Mouse (Mus musculus): ENCODE data around the gene Abca1. TPM values are rescaled to one million over a fixed set of nuclear protein-coding genes. Genes with fewer than 3 reads are reported as not detected.
A peak's percentile ranks its signal among the peaks of the same experiment; 100 is the strongest.

Abca1 gene
- polyA plus RNA-seq, 1 experiment from 2014 or later, result 4.8 TPM

DNA sequence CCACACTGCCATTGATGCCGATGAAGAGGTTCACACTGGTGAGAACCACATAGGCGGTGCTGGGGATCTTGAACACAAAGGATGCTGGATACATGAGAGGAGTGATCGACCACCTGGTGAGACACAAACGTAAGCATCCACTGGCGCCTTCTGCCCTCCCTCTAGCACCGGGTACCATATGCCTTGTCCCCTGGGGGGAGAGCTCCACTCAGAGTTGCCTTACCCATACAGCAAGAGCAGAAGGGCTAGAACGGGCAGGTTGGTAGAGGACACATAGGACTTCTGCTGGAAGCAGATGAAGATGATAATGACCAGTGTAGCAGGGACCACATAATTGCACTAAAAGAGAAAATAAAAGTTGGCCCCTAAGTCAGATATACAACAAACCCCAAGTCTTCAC is 113.9 kb downstream of the Abca1 start:
- Histone ChIP-seq H3K4me3 (ENCODE audit: low read length) (no peak overlapping the region), H3K36me3 (ENCODE audit: insufficient read depth, low read length) (peaks cover 19% of the 10 kb centered on the region), H3K27ac (ENCODE audit: low read length) (no peak overlapping the region), H3K4me2 (replicated peaks; ENCODE audit: low read depth, low read length) (no peak overlapping the region), H3K4me1 (ENCODE audit: insufficient read depth, low read length) (peaks cover 4% of the 10 kb centered on the region; the same call in 1 of the 2 replicates), H3K9ac (replicated peaks; ENCODE audit: low read length) (no peak overlapping the region), H3K9me3 (ENCODE audit: low read length) (no peaks in the 10 kb centered on the region), H3K27me3 (ENCODE audit: insufficient read depth, low read length) (no peaks in the 10 kb centered on the region)
- 83% methylated on average over 7 of the region's 7 CpGs for WGBS
- ATAC-seq (ENCODE audit: low FRiP score, low TSS enrichment), result 0 out of 2 replicates have a peak, but pooled peaks have one; percentile 54

DNA sequence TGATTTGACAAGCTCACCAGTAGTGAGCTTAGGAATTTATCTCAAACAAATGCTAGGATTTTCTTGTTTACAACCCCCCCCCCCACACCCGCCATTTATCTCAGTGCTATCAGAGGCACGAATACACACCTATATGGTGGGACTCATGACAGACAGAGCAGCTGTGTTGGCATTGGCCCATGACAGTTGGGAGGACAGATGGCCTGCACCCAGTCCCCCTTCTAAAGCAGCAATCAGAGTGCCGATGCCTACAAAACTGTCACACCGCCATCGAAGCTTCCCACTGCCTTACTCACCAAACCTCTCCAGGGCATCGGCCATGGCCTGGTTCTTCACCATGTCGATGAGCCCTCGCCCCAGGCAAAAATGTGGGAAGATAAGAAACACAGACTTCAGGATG is 115.9 kb downstream of the Abca1 start:
- H3K4me3 ChIP-seq (ENCODE audit: low read length), result no peak overlapping the region
- H3K9me3 ChIP-seq (ENCODE audit: low read length), result no peaks in the 10 kb centered on the region
- H3K27ac ChIP-seq (ENCODE audit: low read length), result no peak overlapping the region
- H3K4me1 ChIP-seq (ENCODE audit: insufficient read depth, low read length), result peaks cover 4% of the 10 kb centered on the region; the same call in 1 of the 2 replicates
- no peak for ATAC-seq (ENCODE audit: low FRiP score, low TSS enrichment)
- no peaks in the 10 kb centered on the region for H3K27me3 ChIP-seq (ENCODE audit: insufficient read depth, low read length)
- no peak overlapping the region for H3K9ac ChIP-seq (replicated peaks; ENCODE audit: low read length)
- no peak overlapping the region for H3K4me2 ChIP-seq (replicated peaks; ENCODE audit: low read depth, low read length)
- H3K36me3 ChIP-seq (ENCODE audit: insufficient read depth, low read length), result peaks cover 15% of the 10 kb centered on the region
- WGBS, result 91% methylated on average over 8 of the region's 8 CpGs

DNA sequence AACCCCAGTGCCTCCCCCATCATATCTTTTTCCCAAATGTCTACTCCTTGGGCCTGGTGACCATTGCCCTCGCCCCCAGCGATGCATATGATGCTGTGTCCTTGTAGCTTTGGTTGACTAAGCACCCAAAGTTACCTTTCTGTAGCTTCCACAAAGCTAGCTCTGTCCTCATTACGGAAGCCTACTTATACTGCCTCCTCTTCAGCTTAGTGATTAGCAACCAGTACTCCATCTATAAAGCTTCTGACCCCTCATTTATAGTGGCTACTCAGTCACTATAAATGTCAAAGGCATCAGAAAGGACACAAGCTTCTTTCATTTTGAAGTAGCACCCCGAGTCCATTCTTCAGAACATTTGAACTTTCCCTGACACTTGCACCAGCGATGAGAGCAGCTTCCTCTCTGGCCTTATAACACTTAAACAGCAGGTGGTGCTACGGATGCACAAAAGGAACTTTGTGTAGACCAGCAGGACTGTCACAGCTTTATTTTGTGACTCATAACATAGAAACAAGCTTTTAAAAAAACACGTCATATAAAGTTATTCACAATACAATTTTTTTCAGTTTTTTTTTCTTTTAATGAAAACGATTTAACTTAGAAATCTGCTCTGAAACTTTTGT is 129.3 kb downstream of the Abca1 start:
- no peak overlapping the region for H3K27ac ChIP-seq (ENCODE audit: low read length)
- H3K9me3 ChIP-seq (ENCODE audit: low read length), result no peaks in the 10 kb centered on the region
- H3K4me2 ChIP-seq (replicated peaks; ENCODE audit: low read depth, low read length), result no peak overlapping the region
- H3K4me3 ChIP-seq (ENCODE audit: low read length), result no peak overlapping the region
- H3K36me3 ChIP-seq (ENCODE audit: insufficient read depth, low read length), result no peaks in the 10 kb centered on the region
- H3K4me1 ChIP-seq (ENCODE audit: insufficient read depth, low read length), result no peaks in the 10 kb centered on the region
- whole genome bisulfite sequencing, result 37% methylated on average over 8 of the region's 8 CpGs
- ATAC-seq (ENCODE audit: low FRiP score, low TSS enrichment), result no peak
- no peaks in the 10 kb centered on the region for H3K27me3 ChIP-seq (ENCODE audit: insufficient read depth, low read length)
- H3K9ac ChIP-seq (replicated peaks; ENCODE audit: low read length), result no peak overlapping the region

DNA sequence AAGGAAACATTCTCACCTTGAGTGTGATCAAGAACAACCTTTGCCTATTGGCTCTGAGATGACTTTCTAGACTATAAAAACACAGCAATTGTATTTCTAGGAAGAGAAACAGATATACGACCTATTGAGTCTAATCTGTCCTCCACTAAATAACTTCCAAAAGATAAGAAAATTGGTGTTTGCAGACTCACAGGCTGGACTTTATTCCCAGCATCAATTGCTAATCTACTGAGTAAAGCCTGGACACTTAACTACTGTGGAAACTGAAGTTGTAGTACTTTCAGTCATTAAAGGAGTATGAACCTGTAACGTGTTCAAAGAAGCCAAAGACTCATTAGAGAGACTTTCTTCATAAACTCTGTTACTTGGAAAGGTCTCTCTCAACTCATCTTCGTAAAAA is 131.9 kb downstream of the Abca1 start:
- H3K4me2 ChIP-seq (replicated peaks; ENCODE audit: low read depth, low read length), result no peak overlapping the region
- no peaks in the 10 kb centered on the region for H3K27me3 ChIP-seq (ENCODE audit: insufficient read depth, low read length)
- H3K36me3 ChIP-seq (ENCODE audit: insufficient read depth, low read length), result peaks cover 10% of the 10 kb centered on the region
- H3K4me3 ChIP-seq (ENCODE audit: low read length), result no peak overlapping the region
- no peak overlapping the region for H3K9ac ChIP-seq (replicated peaks; ENCODE audit: low read length)
- WGBS, result 79% methylated on average over 3 of the region's 3 CpGs
- no peak for ATAC-seq (ENCODE audit: low FRiP score, low TSS enrichment)
- H3K27ac ChIP-seq (ENCODE audit: low read length), result no peak overlapping the region
- H3K4me1 ChIP-seq (ENCODE audit: insufficient read depth, low read length), result no peaks in the 10 kb centered on the region
- no peaks in the 10 kb centered on the region for H3K9me3 ChIP-seq (ENCODE audit: low read length)

DNA sequence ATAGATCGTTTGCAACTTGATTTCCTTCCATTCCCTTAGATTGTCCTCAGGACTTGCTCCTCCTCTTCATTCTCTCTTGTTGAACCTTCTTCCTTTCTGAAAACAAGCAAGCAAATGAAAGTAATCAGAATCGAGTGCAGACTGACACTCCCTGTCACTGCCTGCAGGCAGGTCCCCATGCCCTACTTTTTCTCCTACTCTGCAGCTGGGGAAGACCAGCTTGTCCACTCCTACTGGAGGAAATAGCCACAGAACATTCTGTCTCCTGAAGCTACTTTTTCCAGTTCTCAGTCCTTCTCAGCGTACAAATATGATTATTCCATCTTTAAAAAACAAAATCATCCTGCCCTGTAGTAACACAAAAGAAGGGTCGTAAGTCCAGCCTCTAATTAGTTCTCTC is 135.3 kb downstream of the Abca1 start:
- Histone ChIP-seq H3K4me2 (replicated peaks; ENCODE audit: low read depth, low read length) (no peak overlapping the region), H3K27ac (ENCODE audit: low read length) (no peak overlapping the region), H3K4me3 (ENCODE audit: low read length) (no peak overlapping the region), H3K9ac (replicated peaks; ENCODE audit: low read length) (no peak overlapping the region), H3K9me3 (ENCODE audit: low read length) (no peaks in the 10 kb centered on the region), H3K36me3 (ENCODE audit: insufficient read depth, low read length) (peaks cover 30% of the 10 kb centered on the region), H3K4me1 (ENCODE audit: insufficient read depth, low read length) (no peaks in the 10 kb centered on the region), H3K27me3 (ENCODE audit: insufficient read depth, low read length) (no peaks in the 10 kb centered on the region)
- ATAC-seq (ENCODE audit: low FRiP score, low TSS enrichment), result no peak
- WGBS, result 93% methylated on average over 4 of the region's 4 CpGs

DNA sequence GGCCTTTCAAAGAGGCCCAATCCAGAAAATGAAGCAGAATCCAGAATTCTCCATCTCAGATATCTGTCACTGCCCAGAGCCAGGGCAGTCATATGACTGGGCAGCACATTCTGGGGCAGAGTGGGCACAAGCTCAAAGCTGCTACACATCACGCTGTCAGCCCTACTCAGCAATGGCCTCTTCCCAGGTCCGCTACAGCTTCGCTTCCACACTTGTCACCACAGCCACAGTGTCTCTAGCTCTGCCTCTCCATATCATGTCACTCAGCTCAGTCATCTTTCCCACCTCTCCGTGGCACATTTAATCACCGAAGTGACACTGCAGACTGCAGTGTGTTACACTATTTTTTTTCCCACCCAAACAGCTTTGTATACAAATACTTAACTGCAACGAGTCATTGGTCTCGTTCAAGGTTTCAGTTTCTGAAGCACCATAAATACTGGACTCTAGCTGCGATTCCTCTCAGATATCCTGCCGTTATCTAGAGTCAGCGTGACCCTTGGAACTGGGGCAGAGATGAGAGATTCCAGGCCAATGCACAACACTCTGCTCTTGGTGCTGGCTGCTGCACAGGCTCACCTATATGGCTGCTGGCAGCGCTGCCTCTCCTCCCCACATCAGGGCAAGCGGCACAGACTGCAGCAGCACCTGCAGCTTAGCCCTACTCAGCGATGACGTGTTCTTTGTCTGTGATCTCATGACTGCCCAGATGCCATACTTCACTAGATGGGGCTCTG is 136.3 kb downstream of the Abca1 start:
- Histone ChIP-seq H3K36me3 (ENCODE audit: insufficient read depth, low read length) (peaks cover 33% of the 10 kb centered on the region), H3K4me1 (ENCODE audit: insufficient read depth, low read length) (no peaks in the 10 kb centered on the region), H3K9ac (replicated peaks; ENCODE audit: low read length) (no peak overlapping the region), H3K9me3 (ENCODE audit: low read length) (no peaks in the 10 kb centered on the region), H3K4me3 (ENCODE audit: low read length) (no peak overlapping the region), H3K4me2 (replicated peaks; ENCODE audit: low read depth, low read length) (no peak overlapping the region), H3K27ac (ENCODE audit: low read length) (no peak overlapping the region), H3K27me3 (ENCODE audit: insufficient read depth, low read length) (no peaks in the 10 kb centered on the region)
- ATAC-seq (ENCODE audit: low FRiP score, low TSS enrichment), result no peak
- 86% methylated on average over 14 of the region's 14 CpGs for WGBS

DNA sequence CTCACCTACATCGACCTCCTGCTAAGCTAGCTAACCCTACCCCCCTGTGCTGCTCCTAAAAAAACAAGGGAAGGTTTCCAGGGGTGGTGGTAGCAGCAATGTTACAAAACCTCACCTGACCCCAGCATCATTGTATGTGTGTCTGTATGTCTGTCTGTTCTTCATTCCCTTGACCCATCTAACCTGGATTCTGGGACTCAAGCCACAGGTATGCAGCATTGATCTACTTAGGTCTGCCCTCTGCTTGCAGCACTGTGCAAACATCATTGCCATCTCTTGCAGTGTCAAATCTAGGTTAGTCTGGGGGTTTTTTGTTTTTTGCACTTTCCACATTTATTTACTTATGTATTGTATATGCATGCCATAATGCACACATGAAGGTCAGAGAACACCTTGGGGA is 141.3 kb downstream of the Abca1 start:
- Histone ChIP-seq H3K4me1 (ENCODE audit: insufficient read depth, low read length) (no peaks in the 10 kb centered on the region), H3K9ac (replicated peaks; ENCODE audit: low read length) (no peak overlapping the region), H3K4me2 (replicated peaks; ENCODE audit: low read depth, low read length) (no peak overlapping the region), H3K27ac (ENCODE audit: low read length) (no peak overlapping the region), H3K9me3 (ENCODE audit: low read length) (peaks cover 14% of the 10 kb centered on the region), H3K27me3 (ENCODE audit: insufficient read depth, low read length) (no peaks in the 10 kb centered on the region), H3K4me3 (ENCODE audit: low read length) (no peak overlapping the region), H3K36me3 (ENCODE audit: insufficient read depth, low read length) (peaks cover 64% of the 10 kb centered on the region)
- ATAC-seq (ENCODE audit: low FRiP score, low TSS enrichment), result no peak
- WGBS, result 94% methylated on average over 1 of the region's 1 CpGs

DNA sequence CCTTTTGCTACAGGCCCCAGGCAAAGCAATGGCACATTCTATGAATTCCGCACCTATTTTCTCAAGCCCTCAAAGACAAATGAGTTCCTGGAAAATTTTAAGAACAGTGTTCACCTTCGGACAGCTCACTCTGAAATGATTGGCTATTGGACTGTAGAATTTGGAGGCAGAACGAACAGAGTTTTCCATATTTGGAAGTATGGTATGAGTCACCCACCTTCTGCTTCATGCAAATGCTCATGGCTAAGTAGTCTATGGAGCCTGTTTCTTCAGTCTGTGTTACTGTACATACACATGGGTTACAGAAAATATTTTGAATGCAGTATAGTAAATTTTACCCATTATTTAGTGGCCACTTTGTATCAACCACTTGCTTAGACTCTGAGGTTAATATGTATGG is 144.7 kb downstream of the Abca1 start:
- Histone ChIP-seq H3K4me2 (replicated peaks; ENCODE audit: low read depth, low read length) (no peak overlapping the region), H3K4me1 (ENCODE audit: insufficient read depth, low read length) (0 out of 2 replicates have a peak, but pooled peaks cover 2% of the 10 kb centered on the region), H3K4me3 (ENCODE audit: low read length) (no peak overlapping the region), H3K9me3 (ENCODE audit: low read length) (peaks cover 14% of the 10 kb centered on the region), H3K27me3 (ENCODE audit: insufficient read depth, low read length) (no peaks in the 10 kb centered on the region), H3K27ac (ENCODE audit: low read length) (no peak overlapping the region), H3K36me3 (ENCODE audit: insufficient read depth, low read length) (peaks cover 45% of the 10 kb centered on the region), H3K9ac (replicated peaks; ENCODE audit: low read length) (no peak overlapping the region)
- no peak for ATAC-seq (ENCODE audit: low FRiP score, low TSS enrichment)
- 96% methylated on average over 3 of the region's 3 CpGs for WGBS

DNA sequence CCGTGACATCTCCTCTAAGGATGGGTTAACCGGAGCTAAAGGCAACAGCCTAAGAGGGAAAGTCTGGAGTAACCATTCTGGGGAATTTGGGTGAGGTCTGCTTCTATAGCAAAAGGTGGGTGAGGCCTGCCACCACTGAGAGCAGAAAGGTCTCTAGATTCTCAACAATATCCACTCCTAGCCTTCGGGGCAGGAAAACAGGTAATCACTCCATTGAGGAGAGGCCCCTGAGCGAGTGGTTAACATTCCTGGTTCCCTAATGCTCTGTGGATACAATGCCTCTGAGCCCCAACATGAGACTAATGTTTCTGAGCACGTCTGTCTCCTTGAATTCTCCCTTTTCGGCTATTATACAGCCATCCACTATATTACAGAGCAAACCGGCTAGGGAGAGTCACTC is 145.3 kb downstream of the Abca1 start:
- Histone ChIP-seq H3K4me1 (ENCODE audit: insufficient read depth, low read length) (0 out of 2 replicates have a peak, but pooled peaks cover 2% of the 10 kb centered on the region), H3K9me3 (ENCODE audit: low read length) (peaks cover 14% of the 10 kb centered on the region), H3K36me3 (ENCODE audit: insufficient read depth, low read length) (peaks cover 39% of the 10 kb centered on the region), H3K27me3 (ENCODE audit: insufficient read depth, low read length) (no peaks in the 10 kb centered on the region), H3K27ac (ENCODE audit: low read length) (no peak overlapping the region), H3K9ac (replicated peaks; ENCODE audit: low read length) (no peak overlapping the region), H3K4me3 (ENCODE audit: low read length) (no peak overlapping the region), H3K4me2 (replicated peaks; ENCODE audit: low read depth, low read length) (no peak overlapping the region)
- no peak for ATAC-seq (ENCODE audit: low FRiP score, low TSS enrichment)
- WGBS, result 87% methylated on average over 7 of the region's 7 CpGs

DNA sequence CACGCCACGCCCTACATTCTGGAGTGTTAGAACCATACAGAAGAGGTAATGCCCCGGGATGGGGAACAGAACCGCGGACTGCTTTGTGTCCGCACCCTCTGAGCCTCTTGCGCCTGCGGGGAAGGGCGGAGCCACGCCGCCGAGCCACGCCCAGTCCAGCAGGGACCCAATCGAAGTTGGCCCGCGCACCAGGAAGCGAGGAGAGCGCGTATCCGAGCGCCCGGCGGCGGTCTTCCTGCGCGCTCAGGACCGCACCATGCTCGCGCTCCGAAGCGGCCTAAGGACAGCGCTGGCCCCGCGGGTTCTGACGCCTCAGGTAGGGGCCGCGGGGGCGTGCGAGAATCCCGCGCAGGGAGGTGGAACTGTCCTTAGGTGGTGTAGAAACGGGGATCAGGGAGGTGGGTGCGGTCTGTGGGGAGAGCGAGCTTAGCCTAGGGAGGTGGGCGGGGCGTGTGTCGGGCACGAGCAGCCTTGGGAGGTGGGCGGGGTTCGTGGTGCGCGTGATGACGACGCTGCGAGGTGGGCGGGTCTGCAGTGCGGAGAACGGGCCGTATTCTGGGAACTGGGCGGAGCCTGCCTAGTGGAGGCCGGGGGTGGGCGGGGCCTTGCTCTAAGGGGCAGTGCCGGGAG is 147.8 kb downstream of the Abca1 start, which contains the start of gene Nipsnap3b:
Gene Nipsnap3b (plus strand): TSS at position 149 of the 630 bp plus-strand sequence.
- Histone ChIP-seq H3K9ac (replicated peaks; ENCODE audit: low read length) (peak within 1 kb of the TSS; percentile 91), H3K36me3 (ENCODE audit: insufficient read depth, low read length) (peaks cover 24% of the 10 kb centered on the region), H3K27ac (ENCODE audit: low read length) (peak within 1 kb of the TSS; percentile 87), H3K9me3 (ENCODE audit: low read length) (peaks cover 9% of the 10 kb centered on the region), H3K4me2 (replicated peaks; ENCODE audit: low read depth, low read length) (peak within 1 kb of the TSS; percentile 65), H3K4me1 (ENCODE audit: insufficient read depth, low read length) (0 out of 2 replicates have a peak, but pooled peaks cover 2% of the 10 kb centered on the region), H3K27me3 (ENCODE audit: insufficient read depth, low read length) (no peaks in the 10 kb centered on the region), H3K4me3 (ENCODE audit: low read length) (peak within 1 kb of the TSS; percentile 93)
- ATAC-seq (ENCODE audit: low FRiP score, low TSS enrichment), result peak; percentile 98
- under 1% methylated on average over 53 of the region's 63 CpGs for WGBS

Measured in kidney, embryonic 16.5 days (tissue).